Mouse (Mus musculus) intestine, embryonic 16.5 days (tissue): ENCODE results near the gene Pogk. TPM values are rescaled to one million over a fixed set of nuclear protein-coding genes. Genes with fewer than 3 reads are reported as not detected.

Experiments used
- ATAC-seq: fragments of 200-750 bp; cut with Nextera tagmentation; 2 replicates; pipeline ENCODE4 v1.8.0; 2017; ENCODE audit warnings: moderate TSS enrichment, moderate library complexity
- H3K27ac ChIP-seq: fragments of 300-500 bp; sonication (generic); 2 replicates; pipeline ENCODE4 v1.5.1; 2014; ENCODE audit warnings: mild to moderate bottlenecking, low read length
- H3K27me3 ChIP-seq: fragments of 300-500 bp; sonication (generic); replicated peaks from 2 replicates; pipeline ENCODE4 v1.6.1; 2014; ENCODE audit warnings: low read length, control low read depth, mixed read lengths; ENCODE audit not compliant: control insufficient read depth, insufficient read depth
- H3K36me3 ChIP-seq: fragments of 300-500 bp; sonication (generic); 2 replicates; pipeline ENCODE4 v1.6.1; 2014; ENCODE audit warnings: low read length, control low read depth; ENCODE audit not compliant: control insufficient read depth, insufficient read depth
- H3K4me1 ChIP-seq: fragments of 300-500 bp; sonication (generic); 2 replicates; pipeline ENCODE4 v1.6.1; 2014; ENCODE audit warnings: low read length, control low read depth, mixed read lengths; ENCODE audit not compliant: control insufficient read depth, insufficient read depth
- H3K4me2 ChIP-seq: fragments of 300-500 bp; sonication (generic); 2 replicates; pipeline ENCODE4 v1.6.1; 2014; ENCODE audit warnings: low read depth, low read length, control low read depth
- H3K4me3 ChIP-seq: fragments of 300-500 bp; sonication (generic); 2 replicates; pipeline ENCODE4 v1.5.1; 2014; ENCODE audit warnings: mild to moderate bottlenecking, low read length
- H3K9ac ChIP-seq: fragments of 300-500 bp; sonication (generic); 2 replicates; pipeline ENCODE4 v1.6.1; 2014; ENCODE audit warnings: low read depth, low read length
- H3K9me3 ChIP-seq: fragments of 300-500 bp; sonication (generic); 2 replicates; pipeline ENCODE4 v1.6.1; 2016; ENCODE audit warnings: low read length, control low read depth; ENCODE audit not compliant: control insufficient read depth
- WGBS: fragments of 180-500 bp; shearing (Covaris S2); extraction: QIAGEN DNeasy Blood & Tissue Kit; methylation state at CpG from one replicate; pipeline ENCODE4 v1.1.7; 2014; 5-methylcytosine and 5-hydroxymethylcytosine counted together
- polyA plus RNA-seq: library from polyadenylated mRNA; unstranded; fragments of >200 nt; fragmentation: Nextera tagmentation; extraction: Ambion mirVana; gene quantifications from 2 replicates; pipeline ENCODE4 v1.2.1, GENCODE M21; 2015

Gene Pogk
- polyA plus RNA-seq, 1 experiment from 2014 or later = 6.6 TPM

GRCm38 (mm10) chr1:166361842-166362241 lies 47.8 kb downstream of the Pogk start:
- H3K9me3 ChIP-seq = no peaks in the 10 kb centered on the region
- no peak overlapping the region for H3K27ac ChIP-seq
- no peak overlapping the region for H3K4me2 ChIP-seq
- no peak for ATAC-seq
- no peaks in the 10 kb centered on the region for H3K27me3 ChIP-seq
- 53% methylated on average over 3 of the region's 3 CpGs for WGBS
- no peaks in the 10 kb centered on the region for H3K4me1 ChIP-seq
- H3K36me3 ChIP-seq = no peaks in the 10 kb centered on the region
- no peak overlapping the region for H3K9ac ChIP-seq
- H3K4me3 ChIP-seq = no peak overlapping the region

- Histone ChIP-seq H3K4me3 (no peak overlapping the region), H3K9me3 (no peaks in the 10 kb centered on the region), H3K4me1 (no peaks in the 10 kb centered on the region), H3K27me3 (no peaks in the 10 kb centered on the region), H3K36me3 (no peaks in the 10 kb centered on the region), H3K27ac (no peak overlapping the region), H3K4me2 (no peak overlapping the region), H3K9ac (no peak overlapping the region)
- no peak for ATAC-seq
- 67% methylated on average over 5 of the region's 5 CpGs for WGBS
These were observed 48.8 kb downstream of the Pogk start for GRCm38 (mm10) chr1:166360896-166361295.

GRCm38 (mm10) chr1:166360157-166360855 lies 49.4 kb downstream of the Pogk start:
- peak; percentile 97 for ATAC-seq
- Histone ChIP-seq H3K36me3 (no peaks in the 10 kb centered on the region), H3K9ac (no peak overlapping the region), H3K4me1 (no peaks in the 10 kb centered on the region), H3K4me3 (no peak overlapping the region), H3K9me3 (no peaks in the 10 kb centered on the region), H3K27me3 (no peaks in the 10 kb centered on the region), H3K27ac (no peak overlapping the region), H3K4me2 (no peak overlapping the region)
- 19% methylated on average over 14 of the region's 14 CpGs for WGBS

GRCm38 (mm10) chr1:166349751-166350150 lies 59.9 kb downstream of the Pogk start:
- no peaks in the 10 kb centered on the region for H3K36me3 ChIP-seq
- H3K9me3 ChIP-seq = no peaks in the 10 kb centered on the region
- 79% methylated on average over 11 of the region's 11 CpGs for WGBS
- H3K4me3 ChIP-seq = no peak overlapping the region
- ATAC-seq = no peak
- H3K4me2 ChIP-seq = no peak overlapping the region
- H3K27ac ChIP-seq = no peak overlapping the region
- H3K4me1 ChIP-seq = no peaks in the 10 kb centered on the region
- H3K27me3 ChIP-seq = no peaks in the 10 kb centered on the region
- no peak overlapping the region for H3K9ac ChIP-seq

- no peaks in the 10 kb centered on the region for H3K36me3 ChIP-seq
- no peak overlapping the region for H3K4me3 ChIP-seq
- H3K4me2 ChIP-seq = no peak overlapping the region
- H3K9ac ChIP-seq = no peak overlapping the region
- H3K4me1 ChIP-seq = no peaks in the 10 kb centered on the region
- no peaks in the 10 kb centered on the region for H3K27me3 ChIP-seq
- H3K9me3 ChIP-seq = no peaks in the 10 kb centered on the region
- ATAC-seq = no peak
- WGBS = 83% methylated on average over 3 of the region's 3 CpGs
- H3K27ac ChIP-seq = no peak overlapping the region
These were observed 60.3 kb downstream of the Pogk start for GRCm38 (mm10) chr1:166349341-166349740.

GRCm38 (mm10) chr1:166346906-166347305 lies 62.8 kb downstream of the Pogk start:
- H3K4me3 ChIP-seq = no peak overlapping the region
- H3K27ac ChIP-seq = no peak overlapping the region
- H3K4me1 ChIP-seq = no peaks in the 10 kb centered on the region
- no peak for ATAC-seq
- no peak overlapping the region for H3K4me2 ChIP-seq
- WGBS = 71% methylated on average over 3 of the region's 3 CpGs
- no peaks in the 10 kb centered on the region for H3K9me3 ChIP-seq
- H3K27me3 ChIP-seq = no peaks in the 10 kb centered on the region
- no peaks in the 10 kb centered on the region for H3K36me3 ChIP-seq
- H3K9ac ChIP-seq = no peak overlapping the region

GRCm38 (mm10) chr1:166345602-166346001 lies 64.1 kb downstream of the Pogk start:
- Histone ChIP-seq H3K4me1 (no peaks in the 10 kb centered on the region), H3K4me2 (no peak overlapping the region), H3K9me3 (no peaks in the 10 kb centered on the region), H3K9ac (no peak overlapping the region), H3K36me3 (no peaks in the 10 kb centered on the region), H3K4me3 (no peak overlapping the region), H3K27me3 (no peaks in the 10 kb centered on the region), H3K27ac (no peak overlapping the region)
- 89% methylated on average over 6 of the region's 6 CpGs for WGBS
- no peak for ATAC-seq

- Histone ChIP-seq H3K9me3 (no peaks in the 10 kb centered on the region), H3K27me3 (no peaks in the 10 kb centered on the region), H3K27ac (no peak overlapping the region), H3K4me2 (no peak overlapping the region), H3K36me3 (no peaks in the 10 kb centered on the region), H3K4me3 (no peak overlapping the region), H3K4me1 (no peaks in the 10 kb centered on the region), H3K9ac (no peak overlapping the region)
- no peak for ATAC-seq
- WGBS = 74% methylated on average over 8 of the region's 8 CpGs
These were observed 65.2 kb downstream of the Pogk start for GRCm38 (mm10) chr1:166344300-166345077.

- Histone ChIP-seq H3K4me1 (no peaks in the 10 kb centered on the region), H3K36me3 (no peaks in the 10 kb centered on the region), H3K9ac (no peak overlapping the region), H3K9me3 (no peaks in the 10 kb centered on the region), H3K4me2 (no peak overlapping the region), H3K27ac (no peak overlapping the region), H3K27me3 (no peaks in the 10 kb centered on the region), H3K4me3 (no peak overlapping the region)
- ATAC-seq = no peak
- 66% methylated on average over 5 of the region's 5 CpGs for WGBS
These were observed 66.1 kb downstream of the Pogk start for GRCm38 (mm10) chr1:166343586-166343985.
